Mouse (Mus musculus) ovary, postnatal 14 days (tissue): ENCODE measurements around the gene Olfr1348.
"Not testable (repeated sequence)": the region's sequence is repeated elsewhere in the genome, so short reads cannot be mapped to it uniquely, and the experiment has no call there.

Experiments used
- DNase-seq: peaks from one replicate; pipeline ENCODE4 v3.0.0; 2022; ENCODE audit warnings: low spot score

Olfr1348 gene

DNA sequence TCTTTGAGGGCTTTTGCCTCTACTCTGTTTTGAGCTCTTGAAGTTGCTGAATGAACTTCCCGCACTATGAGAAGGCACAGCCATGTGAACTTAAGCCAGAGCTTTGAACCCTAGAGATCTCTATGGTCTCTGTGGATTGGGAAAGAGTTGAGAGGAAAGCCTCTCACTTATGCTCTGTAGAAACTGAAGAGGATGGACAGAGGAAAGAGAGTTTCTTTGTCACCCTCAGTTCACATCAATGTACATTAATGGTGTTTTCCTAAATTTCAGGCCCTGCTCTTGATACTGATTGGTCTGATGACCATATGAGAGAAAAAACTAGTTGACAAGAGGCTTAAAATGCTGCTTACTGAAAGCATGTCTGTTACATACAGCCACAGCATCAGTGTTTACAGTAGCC lies at the start of gene Olfr1348:
TSS of gene Olfr1348 (minus strand) at position 101 of the 400 bp plus-strand sequence.
- no peak for DNase-seq

GRCm38 (mm10) chr7:6526141-6526540 lies 17.6 kb upstream of the Olfr1348 start:
- DNase-seq = no peak

DNA sequence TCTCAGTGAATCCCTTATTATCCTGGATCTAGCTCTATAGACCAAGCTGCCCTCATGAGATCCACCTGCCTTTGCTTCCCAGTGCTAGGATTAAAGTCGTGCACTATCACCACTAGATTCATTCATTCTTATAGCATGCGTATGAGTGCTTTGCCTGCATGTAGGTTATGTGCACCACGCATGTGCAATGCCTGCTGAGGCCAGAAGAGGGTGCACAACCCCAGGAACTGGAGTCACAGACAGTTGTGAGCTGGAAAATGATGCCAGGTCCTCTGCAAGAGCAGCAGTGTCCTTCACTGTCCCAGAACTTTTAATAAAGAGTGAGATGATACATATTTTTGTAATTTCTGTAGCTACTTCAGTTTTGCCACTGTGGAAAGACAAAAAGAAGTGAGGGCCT lies 16.5 kb upstream of the Olfr1348 start:
- DNase-seq = no peak

DNA sequence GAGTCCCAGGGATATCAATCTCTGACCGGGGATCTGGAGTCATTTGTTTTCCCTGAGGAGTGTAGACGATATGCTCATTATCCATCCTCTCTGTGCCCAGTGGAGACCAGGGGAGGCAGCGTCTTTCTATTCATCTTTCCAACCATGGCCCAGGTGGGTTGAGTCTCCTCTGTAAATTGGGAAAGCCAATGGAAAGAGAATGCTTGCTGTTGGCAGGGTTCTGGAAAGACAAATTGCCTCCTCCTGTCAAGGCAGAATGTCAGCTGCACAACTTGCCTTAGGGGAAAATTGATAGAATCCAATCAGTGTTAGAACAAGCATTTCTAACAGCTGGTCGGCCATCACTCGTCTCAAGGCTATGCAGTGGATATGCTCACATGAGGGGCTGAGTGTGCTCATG lies 14.3 kb upstream of the Olfr1348 start, which contains the start of gene Olfr1349:
TSS of gene Olfr1349 (minus strand) at position 101 of the 400 bp plus-strand sequence.
- no peak for DNase-seq

DNA sequence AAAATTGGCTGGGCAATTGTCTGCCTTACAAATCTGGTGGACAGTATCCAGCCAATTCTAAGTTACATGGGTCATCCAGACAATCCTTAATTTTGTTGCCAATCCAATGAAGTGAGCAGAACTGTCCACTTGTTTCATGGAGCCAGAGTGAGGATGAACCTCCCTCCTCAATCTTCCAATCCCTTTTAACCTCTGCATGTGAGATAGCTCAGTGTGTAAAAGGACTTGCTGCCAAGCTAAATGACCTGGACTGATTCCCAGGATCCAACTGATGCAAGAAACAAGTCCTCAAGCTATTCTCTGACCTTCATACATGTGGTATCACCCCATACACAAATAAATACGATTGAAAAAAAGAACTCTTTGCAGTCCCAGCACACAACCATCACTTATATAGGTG lies 13.1 kb upstream of the Olfr1348 start:
- DNase-seq = no peak

DNA sequence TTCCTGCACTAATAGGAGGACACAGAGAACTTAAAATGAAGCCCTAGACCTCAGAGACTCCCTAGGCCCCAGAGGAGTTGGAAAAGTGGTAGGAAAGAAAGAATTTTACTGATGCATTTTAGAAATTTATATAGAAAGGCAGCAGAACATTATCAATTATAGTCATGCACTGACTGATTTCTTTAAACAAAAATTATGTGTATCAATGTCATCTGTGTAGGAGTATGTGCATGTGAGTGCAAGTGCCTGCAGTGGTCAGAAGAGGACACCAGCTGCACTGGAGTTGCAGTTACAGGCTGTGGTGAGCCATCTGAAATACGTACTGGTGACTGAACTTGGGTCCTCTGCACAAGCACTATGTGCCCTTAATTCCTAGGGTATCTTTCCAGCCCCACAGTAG lies 8.9 kb downstream of the Olfr1348 start, which contains the start of gene Olfr1347:
TSS of gene Olfr1347 (minus strand) at position 101 of the 400 bp plus-strand sequence.
- no peak for DNase-seq

DNA sequence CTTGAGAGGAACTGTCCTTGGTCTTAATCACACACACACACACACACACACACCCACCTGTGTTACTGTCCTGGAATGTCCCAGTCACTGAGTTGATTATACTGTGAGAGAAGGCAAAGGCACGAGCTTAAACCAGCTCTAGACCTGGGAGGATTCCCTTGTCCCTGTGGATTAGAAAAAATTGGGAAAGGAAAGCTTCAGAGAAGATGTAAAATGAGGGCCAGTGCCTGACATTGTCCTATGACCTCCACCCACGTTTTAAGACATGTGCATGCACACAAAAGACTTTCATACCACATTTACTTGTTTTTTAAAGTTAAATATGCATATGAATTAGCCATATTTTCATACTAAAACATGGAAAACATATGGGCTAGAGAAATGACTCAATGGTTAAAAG lies 21.7 kb downstream of the Olfr1348 start, which contains the start of gene Olfr5:
TSS of gene Olfr5 (minus strand) at position 101 of the 400 bp plus-strand sequence.
- no peak for DNase-seq

DNA sequence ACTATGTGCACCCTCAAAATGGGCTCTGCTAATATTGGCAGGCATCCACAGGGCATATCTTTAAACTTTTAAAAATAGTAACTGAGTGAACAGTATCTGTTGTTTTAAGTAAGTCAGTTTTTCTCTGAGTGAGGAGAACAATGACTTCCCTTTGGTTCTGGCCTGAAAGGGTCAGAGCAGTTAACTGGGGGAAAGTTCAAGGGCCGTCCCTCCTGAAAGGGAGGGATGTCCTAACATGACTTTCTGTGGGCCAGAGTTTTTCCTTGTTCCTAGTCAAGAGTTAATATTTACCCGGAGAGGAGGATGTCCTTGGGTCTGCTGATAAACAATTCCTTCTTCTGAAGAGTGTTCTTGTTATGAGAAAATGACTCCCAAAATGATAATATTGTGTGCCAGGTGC lies 30.9 kb downstream of the Olfr1348 start:
- not testable (repeated sequence) for DNase-seq

DNA sequence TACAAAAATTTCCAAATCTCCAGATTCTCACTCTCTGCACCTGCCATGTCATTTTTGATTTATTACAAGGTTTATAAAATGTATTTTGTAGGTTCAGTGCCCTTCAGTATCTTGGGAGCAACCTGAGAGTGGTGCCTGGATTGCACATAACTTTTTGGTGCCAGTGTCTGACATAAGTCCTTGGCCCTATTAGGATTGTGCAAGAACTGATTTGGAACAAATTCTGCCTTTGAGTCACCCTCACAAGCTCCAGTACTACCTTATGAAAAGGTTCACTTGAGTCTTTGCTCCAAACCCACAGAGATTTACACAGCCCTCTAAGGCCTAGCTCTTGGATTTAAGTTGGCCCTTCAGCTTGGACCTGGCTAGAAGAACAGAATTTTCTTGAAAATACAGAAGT lies 41.6 kb downstream of the Olfr1348 start, which contains the start of gene Olfr1346:
TSS of gene Olfr1346 (plus strand) at position 151 of the 400 bp plus-strand sequence.
- DNase-seq = no peak

- no peak for DNase-seq
These were observed 52.1 kb downstream of the Olfr1348 start for GRCm38 (mm10) chr7:6456399-6456798.

- DNase-seq = no peak
These were observed 52.7 kb downstream of the Olfr1348 start, which contains the start of gene Olfr1336 for GRCm38 (mm10) chr7:6455868-6456267. TSS of gene Olfr1336 (plus strand) at chr7:6456168.
